Mouse (Mus musculus) MEL (cell line): ENCODE data around the gene Whamm. TPM values are rescaled to one million over a fixed set of nuclear protein-coding genes. Genes with fewer than 3 reads are reported as not detected.

Source experiments
- DNase-seq: peaks from one replicate; pipeline ENCODE4 v3.0.0; 2011; ENCODE audit warnings: low read depth, low spot score
- H3K27ac ChIP-seq: 2 replicates; pipeline ENCODE4 v1.5.1; 2012; ENCODE audit warnings: low read depth, mild to moderate bottlenecking, control low read depth, low read length, moderate library complexity; ENCODE audit not compliant: control insufficient read depth
- H3K27me3 ChIP-seq, 2 experiments: fragments of 150-350 bp in 1 of 2; sonication (generic) in 1 of 2; 2 replicates each; pipeline ENCODE4 v1.6.1; 2012; ENCODE audit warnings: low read length in 2 of 2, mild to moderate bottlenecking in 2 of 2, improper control_type of control experiment in 1 of 2, moderate library complexity in 1 of 2; ENCODE audit not compliant: insufficient read depth in 2 of 2, control insufficient read depth in 1 of 2
- H3K36me3 ChIP-seq, 2 experiments: 2 replicates each; pipeline ENCODE4 v1.6.1; 2012 to 2014; ENCODE audit warnings: low read length in 2 of 2, improper control_type of control experiment in 1 of 2, inconsistent platforms in 1 of 2, mild to moderate bottlenecking in 1 of 2; ENCODE audit not compliant: insufficient read depth in 2 of 2, control insufficient read depth in 1 of 2
- H3K4me1 ChIP-seq, 2 experiments: fragments of 150-350 bp in 1 of 2; sonication (generic) in 1 of 2; 2 replicates each; pipeline ENCODE4 v1.6.1; 2012; ENCODE audit warnings: low read length in 2 of 2, improper control_type of control experiment in 1 of 2, mild to moderate bottlenecking in 1 of 2; ENCODE audit not compliant: insufficient read depth in 2 of 2, control insufficient read depth in 1 of 2
- H3K4me3 ChIP-seq, 2 experiments: fragments of 150-350 bp in 1 of 2; sonication (generic) in 1 of 2; 2 replicates each; pipeline ENCODE4 v1.5.1; 2012; ENCODE audit warnings: low read depth in 2 of 2, low read length in 2 of 2, mild to moderate bottlenecking in 2 of 2, moderate library complexity in 2 of 2, control low read depth in 1 of 2, improper control_type of control experiment in 1 of 2; ENCODE audit not compliant: control insufficient read depth in 1 of 2, insufficient read depth in 1 of 2
- H3K79me2 ChIP-seq: 2 replicates; pipeline ENCODE4 v1.6.1; 2012; ENCODE audit warnings: mild to moderate bottlenecking, low read length, moderate library complexity; ENCODE audit not compliant: control insufficient read depth, poor library complexity, insufficient read depth
- H3K9ac ChIP-seq: 2 replicates; pipeline ENCODE4 v1.6.1; 2012; ENCODE audit warnings: low read depth, mild to moderate bottlenecking, control low read depth, low read length, moderate library complexity; ENCODE audit not compliant: control insufficient read depth, poor library complexity, severe bottlenecking
- H3K9me3 ChIP-seq: fragments of 150-350 bp; sonication (generic); replicated peaks from 2 replicates; pipeline ENCODE4 v1.6.1; 2012; ENCODE audit warnings: mild to moderate bottlenecking, low read length, improper control_type of control experiment, moderate library complexity; ENCODE audit not compliant: insufficient read depth
- BHLHE40 ChIP-seq: IDR thresholded peaks from 2 replicates; pipeline ENCODE4 v1.6.1; 2012; ENCODE audit warnings: low read depth, mild to moderate bottlenecking, inconsistent platforms, low read length, improper control_type of control experiment, borderline replicate concordance
- CHD1 ChIP-seq: IDR thresholded peaks from 2 replicates; pipeline ENCODE4 v1.6.1; 2012; ENCODE audit warnings: low read depth, mild to moderate bottlenecking, inconsistent platforms, low read length, improper control_type of control experiment
- CHD2 ChIP-seq: IDR thresholded peaks from 2 replicates; pipeline ENCODE4 v1.6.1; 2011; ENCODE audit warnings: low read length, improper control_type of control experiment
- CTCF ChIP-seq, 3 experiments: IDR thresholded peaks in 2 of 3; conservative IDR thresholded peaks in 1 of 3; 2 replicates each; pipeline ENCODE4 v1.5.1; 2011 to 2012; ENCODE audit warnings: low read length in 3 of 3, low read depth in 2 of 3, mild to moderate bottlenecking in 2 of 3, improper control_type of control experiment in 1 of 3, inconsistent platforms in 1 of 3, mixed read lengths in 1 of 3, moderate library complexity in 1 of 3; ENCODE audit not compliant: control insufficient read depth in 1 of 3, insufficient read depth in 1 of 3, poor library complexity in 1 of 3, severe bottlenecking in 1 of 3
- E2F4 ChIP-seq: IDR thresholded peaks from 2 replicates; pipeline ENCODE4 v1.6.1; 2011; ENCODE audit warnings: low read depth, low read length, improper control_type of control experiment, borderline replicate concordance
- ELF1 ChIP-seq: IDR thresholded peaks from 2 replicates; pipeline ENCODE4 v1.6.1; 2014; ENCODE audit warnings: low read depth, mild to moderate bottlenecking, inconsistent platforms, low read length, improper control_type of control experiment, moderate library complexity
- EP300 ChIP-seq, 2 experiments: IDR thresholded peaks; 2 replicates each; pipeline ENCODE4 v1.6.1; 2011; ENCODE audit warnings: improper control_type of control experiment in 2 of 2, low read length in 2 of 2, low read depth in 1 of 2, mild to moderate bottlenecking in 1 of 2
- ETS1 ChIP-seq: IDR thresholded peaks from 2 replicates; pipeline ENCODE4 v1.6.1; 2012; ENCODE audit warnings: low read depth, mild to moderate bottlenecking, inconsistent platforms, low read length, improper control_type of control experiment, moderate library complexity
- GABPA ChIP-seq: IDR thresholded peaks from 2 replicates; pipeline ENCODE4 v1.6.1; 2012; ENCODE audit warnings: low read depth, mild to moderate bottlenecking, inconsistent platforms, low read length, improper control_type of control experiment, moderate library complexity
- GATA1 ChIP-seq: IDR thresholded peaks from 2 replicates; pipeline ENCODE4 v1.6.1; 2011; ENCODE audit warnings: low read depth, low read length, improper control_type of control experiment
- JUND ChIP-seq: IDR thresholded peaks from 2 replicates; pipeline ENCODE4 v1.6.1; 2011; ENCODE audit warnings: low read depth, mild to moderate bottlenecking, improper control_type of control experiment, low read length
- KAT2A ChIP-seq: conservative IDR thresholded peaks from 2 replicates; pipeline ENCODE4 v1.6.1; 2012; ENCODE audit warnings: low read depth, low read length, improper control_type of control experiment, inconsistent platforms
- MAFK ChIP-seq: IDR thresholded peaks from 2 replicates; pipeline ENCODE4 v1.6.1; 2011; ENCODE audit warnings: low read depth, mild to moderate bottlenecking, low read length, improper control_type of control experiment, borderline replicate concordance
- MAX ChIP-seq: IDR thresholded peaks from 2 replicates; pipeline ENCODE4 v1.6.1; 2011; ENCODE audit warnings: low read length, improper control_type of control experiment
- MAZ ChIP-seq: IDR thresholded peaks from 2 replicates; pipeline ENCODE4 v1.6.1; 2012; ENCODE audit warnings: low read depth, mild to moderate bottlenecking, inconsistent platforms, low read length, improper control_type of control experiment
- MEF2A ChIP-seq: IDR thresholded peaks from 2 replicates; pipeline ENCODE4 v1.6.1; 2014; ENCODE audit warnings: low read depth, mild to moderate bottlenecking, inconsistent platforms, low read length, improper control_type of control experiment; ENCODE audit not compliant: poor library complexity, insufficient replicate concordance, severe bottlenecking; ENCODE audit errors: extremely low read depth
- MXI1 ChIP-seq: IDR thresholded peaks from 2 replicates; pipeline ENCODE4 v1.6.1; 2011; ENCODE audit warnings: mild to moderate bottlenecking, low read depth, low read length, improper control_type of control experiment
- MYB ChIP-seq: IDR thresholded peaks from 2 replicates; pipeline ENCODE4 v1.6.1; 2011; ENCODE audit warnings: mild to moderate bottlenecking, low read depth, low read length, improper control_type of control experiment
- MYC ChIP-seq: IDR thresholded peaks from 2 replicates; pipeline ENCODE4 v1.6.1; 2011; ENCODE audit warnings: low read depth, mild to moderate bottlenecking, low read length, improper control_type of control experiment, moderate library complexity
- NELFE ChIP-seq: IDR thresholded peaks from 2 replicates; pipeline ENCODE4 v1.6.1; 2011; ENCODE audit warnings: low read depth, low read length, improper control_type of control experiment
- NRF1 ChIP-seq: IDR thresholded peaks from 2 replicates; pipeline ENCODE4 v1.6.1; 2014; ENCODE audit warnings: low read depth, mild to moderate bottlenecking, inconsistent platforms, low read length, improper control_type of control experiment, moderate library complexity; ENCODE audit not compliant: poor library complexity, insufficient read depth, severe bottlenecking
- POLR2A ChIP-seq, 2 experiments: IDR thresholded peaks; 2 replicates each; pipeline ENCODE4 v1.6.1; 2011 to 2012; ENCODE audit warnings: low read length in 2 of 2, mild to moderate bottlenecking in 2 of 2, control low read depth in 1 of 2, improper control_type of control experiment in 1 of 2, low read depth in 1 of 2, moderate library complexity in 1 of 2; ENCODE audit not compliant: control insufficient read depth in 1 of 2, insufficient read depth in 1 of 2, poor library complexity in 1 of 2
- POLR2AphosphoS2 ChIP-seq: IDR thresholded peaks from 2 replicates; pipeline ENCODE4 v1.6.1; 2011; ENCODE audit warnings: low read length, improper control_type of control experiment
- POLR2AphosphoS5 ChIP-seq: IDR thresholded peaks from 2 replicates; pipeline ENCODE4 v1.6.1; 2012; ENCODE audit warnings: low read depth, borderline replicate concordance, mild to moderate bottlenecking, inconsistent platforms, low read length, moderate library complexity, mixed read lengths
- RAD21 ChIP-seq: IDR thresholded peaks from 2 replicates; pipeline ENCODE4 v1.6.1; 2011; ENCODE audit warnings: mild to moderate bottlenecking, low read depth, low read length, improper control_type of control experiment
- RCOR1 ChIP-seq: IDR thresholded peaks from 2 replicates; pipeline ENCODE4 v1.6.1; 2012; ENCODE audit warnings: low read depth, mild to moderate bottlenecking, inconsistent platforms, low read length, improper control_type of control experiment
- SIN3A ChIP-seq: IDR thresholded peaks from 2 replicates; pipeline ENCODE4 v1.6.1; 2012; ENCODE audit warnings: low read length, improper control_type of control experiment, inconsistent platforms
- SMC3 ChIP-seq: IDR thresholded peaks from 2 replicates; pipeline ENCODE4 v1.6.1; 2011; ENCODE audit warnings: low read depth, low read length, improper control_type of control experiment
- TAL1 ChIP-seq: IDR thresholded peaks from 2 replicates; pipeline ENCODE4 v1.6.1; 2012; ENCODE audit warnings: mild to moderate bottlenecking, inconsistent platforms, low read length, moderate library complexity, mixed read lengths
- TCF12 ChIP-seq: IDR thresholded peaks from 2 replicates; pipeline ENCODE4 v1.6.1; 2014; ENCODE audit warnings: low read depth, mild to moderate bottlenecking, inconsistent platforms, low read length, improper control_type of control experiment, moderate library complexity
- UBTF ChIP-seq: IDR thresholded peaks from 2 replicates; pipeline ENCODE4 v1.6.1; 2012; ENCODE audit warnings: low read depth, mild to moderate bottlenecking, inconsistent platforms, low read length, improper control_type of control experiment, moderate library complexity, borderline replicate concordance; ENCODE audit not compliant: insufficient read depth
- USF1 ChIP-seq: IDR thresholded peaks from 2 replicates; pipeline ENCODE4 v1.6.1; 2014; ENCODE audit warnings: low read depth, mild to moderate bottlenecking, inconsistent platforms, low read length, improper control_type of control experiment, moderate library complexity
- USF2 ChIP-seq, 2 experiments: IDR thresholded peaks; 2 replicates each; pipeline ENCODE4 v1.6.1; 2011 to 2012; ENCODE audit warnings: improper control_type of control experiment in 2 of 2, low read length in 2 of 2, borderline replicate concordance in 1 of 2, inconsistent platforms in 1 of 2, low read depth in 1 of 2, mild to moderate bottlenecking in 1 of 2; ENCODE audit not compliant: insufficient read depth in 1 of 2
- ZKSCAN1 ChIP-seq: IDR thresholded peaks from 2 replicates; pipeline ENCODE4 v1.6.1; 2012; ENCODE audit warnings: low read depth, mild to moderate bottlenecking, inconsistent platforms, low read length, improper control_type of control experiment, moderate library complexity
- ZMIZ1 ChIP-seq: IDR thresholded peaks from 2 replicates; pipeline ENCODE4 v1.6.1; 2012; ENCODE audit warnings: low read depth, mild to moderate bottlenecking, inconsistent platforms, low read length, improper control_type of control experiment, moderate library complexity
- ZNF384 ChIP-seq: IDR thresholded peaks from 2 replicates; pipeline ENCODE4 v1.6.1; 2012; ENCODE audit warnings: low read depth, mild to moderate bottlenecking, inconsistent platforms, low read length, improper control_type of control experiment
- polyA plus RNA-seq, 2 experiments: library from polyadenylated mRNA; stranded (reverse) in 1 of 2; unstranded in 1 of 2; fragments of >175 nt in 1 of 2; fragments of >200 nt in 1 of 2; gene quantifications; 2 replicates each; pipeline versions ENCODE4 v1.2.1 to v1.2.4; 2012; ENCODE audit warnings: low replicate concordance in 2 of 2, low read depth in 1 of 2; ENCODE audit not compliant: insufficient read length in 2 of 2, insufficient read depth in 1 of 2, missing spikeins in 1 of 2
- total RNA-seq: library from RNA; depleted of rRNA; stranded (reverse); fragments of 300-350 nt; gene quantifications from 2 replicates; pipeline ENCODE4 v1.2.3, GENCODE M21; 2012

The Whamm gene
- total and polyA plus RNA-seq, 3 experiments, result 9.4 to 22.9 TPM; not detected in 1

DNA sequence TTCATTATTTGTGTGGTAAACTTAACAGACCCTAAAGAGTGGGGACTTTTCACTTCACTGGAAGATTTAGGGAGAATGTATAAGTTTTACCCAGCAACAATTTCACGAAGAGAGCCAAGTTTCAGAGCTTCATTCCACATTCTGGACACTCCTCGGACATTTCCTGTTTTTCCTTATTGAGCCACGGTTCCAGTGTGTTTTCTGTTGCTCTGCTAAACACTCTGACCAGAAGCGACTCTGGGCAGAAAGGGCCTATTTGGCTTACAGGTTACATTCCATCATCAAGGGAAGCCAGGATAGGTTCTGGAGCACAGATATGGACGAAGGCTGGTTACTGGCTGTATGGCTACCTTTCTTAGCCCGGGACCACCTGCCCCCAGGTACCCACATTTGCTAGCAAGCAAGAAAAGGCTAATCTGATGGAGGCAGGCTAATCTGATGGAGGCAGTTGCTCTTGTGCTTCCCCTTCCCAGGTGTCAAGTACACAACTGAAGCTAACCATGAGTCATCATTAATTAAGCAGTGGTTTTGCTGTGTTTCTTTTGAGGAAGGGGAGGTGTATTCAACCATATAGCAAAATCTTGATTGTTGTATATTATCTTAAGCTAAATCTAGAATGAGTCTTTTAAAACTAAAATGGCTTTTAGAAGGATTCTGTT lies 1.7 kb downstream of the Whamm start:
- peak overlapping the region; percentile 99 to 100 for H3K4me3 ChIP-seq
- H3K27me3 ChIP-seq, result no peaks in the 10 kb centered on the region
- peaks cover 8 to 17% of the 10 kb centered on the region in 2 experiments for H3K4me1 ChIP-seq
- H3K27ac ChIP-seq, result peak overlapping the region; percentile 86
- no peaks in the 10 kb centered on the region for H3K9me3 ChIP-seq
- peak; percentile 64 for DNase-seq
- peaks cover 28% of the 10 kb centered on the region for H3K79me2 ChIP-seq
- peak overlapping the region; percentile 99 for H3K9ac ChIP-seq
- H3K36me3 ChIP-seq, result peaks cover 9 to 10% of the 10 kb centered on the region in 2 experiments
- TF ChIP-seq CHD1 (peak; percentile 88; the same call in 1 of the 2 replicates), CHD2 (no peak), ETS1 (peak; percentile 79), USF2 (IDR thresholded peaks at IDR 0.05; ENCODE audit: borderline replicate concordance in 1 of 2, insufficient read depth in 1 of 2, low read depth in 1 of 2, low read length in 2 of 2) (no peak), EP300 (IDR thresholded peaks at IDR 0.05; ENCODE audit: low read depth in 1 of 2, low read length in 2 of 2) (peak; percentile 57 to 63; a peak in 3 of 4 replicates), MEF2A (no peak), USF1 (no peak), MAZ (no peak), E2F4 (no peak), UBTF (no peak), JUND (no peak), POLR2A (IDR thresholded peaks at IDR 0.05; ENCODE audit: control insufficient read depth in 1 of 2, insufficient read depth in 1 of 2, low read depth in 1 of 2, low read length in 2 of 2, poor library complexity in 1 of 2) (no peak), ZKSCAN1 (no peak), KAT2A (no peak), MYC (no peak), ZNF384 (no peak), CTCF (IDR thresholded peaks at IDR 0.05 in 2 of 3, conservative IDR thresholded peaks at IDR 0.05 in 1 of 3; ENCODE audit: control insufficient read depth in 1 of 3, insufficient read depth in 1 of 3, low read depth in 2 of 3, low read length in 3 of 3, poor library complexity in 1 of 3, severe bottlenecking in 1 of 3) (no peak), MXI1 (no peak), RAD21 (no peak), TCF12 (peak; percentile 51), MAFK (peak; percentile 76), SMC3 (no peak), ELF1 (no peak), NELFE (0 out of 2 replicates have a peak, but pooled peaks have one; percentile 21), BHLHE40 (no peak), SIN3A (peak; percentile 45; the same call in 1 of the 2 replicates), RCOR1 (no peak), TAL1 (peak; percentile 29), POLR2AphosphoS2 (no peak), ZMIZ1 (no peak), POLR2AphosphoS5 (no peak), GABPA (peak; percentile 74; the same call in 1 of the 2 replicates), GATA1 (peak; percentile 80), NRF1 (no peak), MAX (no peak), MYB (no peak)
